Mouse (Mus musculus): ENCODE measurements around the gene Rab31.
A peak's percentile ranks its signal among the peaks of the same experiment; 100 is the strongest.

Rab31 gene

GRCm38 (mm10) chr17:65700060-65700459 is 72.5 kb downstream of the Rab31 start:
- no peak for DNase-seq

- peak; percentile 82 for DNase-seq
Measured at GRCm38 (mm10) chr17:65697791-65698463, 74.6 kb downstream of the Rab31 start.

DNA sequence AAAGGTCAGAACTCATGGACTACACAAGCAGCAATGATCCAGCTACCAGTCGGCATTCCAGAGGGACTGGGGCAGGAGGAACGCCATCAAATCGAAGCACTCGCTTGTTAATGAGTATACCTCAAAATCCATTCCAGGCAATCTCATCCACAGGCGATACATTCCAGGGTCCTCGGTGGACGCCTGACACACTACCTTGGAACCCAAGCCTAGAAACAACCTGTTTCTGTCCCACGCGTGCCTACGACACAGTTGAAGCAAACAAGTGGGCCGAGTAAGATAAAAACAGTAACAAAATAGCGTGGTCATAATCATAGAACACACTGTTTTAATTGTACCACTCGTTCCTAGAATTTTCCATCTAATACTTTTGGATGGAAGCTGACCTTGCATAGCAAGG is 75.6 kb downstream of the Rab31 start:
- no peak for DNase-seq

DNA sequence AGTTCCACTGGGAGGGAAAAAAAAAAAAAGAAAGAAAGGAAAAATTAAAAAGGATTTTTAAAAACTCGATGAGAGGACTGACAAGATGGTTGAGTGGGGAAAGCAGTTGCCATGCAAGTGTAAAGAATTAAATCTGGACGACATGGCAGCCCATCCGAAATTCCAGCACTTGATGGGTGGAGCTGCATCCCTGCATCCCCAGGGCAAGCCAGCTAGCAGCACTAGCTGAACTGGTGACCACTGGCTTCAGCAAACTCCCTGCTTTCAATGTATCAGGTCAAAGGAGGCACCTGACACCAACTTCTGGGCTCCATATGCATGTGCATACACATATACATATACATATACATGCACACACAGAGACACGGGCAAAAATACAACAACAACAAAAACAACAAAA is 80.3 kb downstream of the Rab31 start:
- no peak for DNase-seq

DNA sequence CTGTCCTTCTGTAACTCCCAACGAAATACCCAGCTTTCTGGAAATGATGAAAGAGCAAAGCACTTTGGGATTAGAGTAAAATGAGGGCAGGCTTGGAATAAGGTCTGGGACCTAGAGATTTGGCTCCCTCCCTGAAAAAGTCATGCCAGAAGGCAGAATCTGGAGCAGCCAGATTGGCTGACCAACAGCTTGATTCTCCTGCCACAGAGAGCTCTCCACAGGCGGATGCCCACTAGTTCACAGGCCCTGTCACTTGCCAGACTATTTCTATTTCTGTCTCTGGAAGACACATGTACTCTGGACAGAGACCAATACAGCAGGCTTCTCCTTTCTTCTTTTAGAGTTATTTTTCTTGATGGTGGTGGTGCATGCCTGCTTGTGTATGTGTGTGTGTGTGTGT is 88.8 kb downstream of the Rab31 start:
- DNase-seq: no peak

DNA sequence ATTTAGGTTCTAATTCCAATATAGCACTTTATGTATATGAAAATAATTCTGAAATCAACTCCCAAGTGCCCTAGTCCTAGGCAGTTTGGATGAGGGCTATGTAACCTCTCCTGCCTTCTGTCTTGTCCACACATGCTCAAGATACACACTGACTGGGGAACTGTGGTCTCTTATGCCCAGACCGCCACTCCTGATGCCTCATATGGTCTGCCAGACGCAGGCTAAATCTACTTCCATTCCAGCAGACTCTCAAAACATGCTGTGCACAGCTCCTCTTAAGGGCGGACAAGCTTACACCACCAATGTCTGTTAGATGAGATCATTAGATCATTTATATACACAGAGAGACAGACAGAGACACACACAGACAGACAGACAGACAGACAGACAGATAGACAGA is 89.2 kb downstream of the Rab31 start:
- DNase-seq: no peak

GRCm38 (mm10) chr17:65682071-65682680 is 90.4 kb downstream of the Rab31 start:
- DNase-seq: no peak

DNA sequence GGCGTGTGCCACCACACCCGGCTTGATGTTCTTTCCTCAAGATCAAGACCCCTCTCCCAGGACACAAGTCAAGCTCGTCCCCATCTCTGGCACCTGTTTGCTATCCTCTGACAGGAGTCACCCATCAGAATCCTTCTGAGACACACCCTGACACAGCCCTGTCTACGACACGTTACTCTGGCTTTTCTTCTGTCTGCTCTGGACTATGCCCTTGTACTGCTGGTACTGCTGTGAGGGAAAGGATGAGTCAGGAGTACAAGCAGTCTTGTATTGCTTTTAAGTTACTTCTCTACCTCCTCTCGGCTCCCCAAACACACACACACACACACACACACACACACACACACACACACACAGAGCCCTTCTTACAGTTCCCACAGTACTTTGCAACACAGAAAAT is 91.0 kb downstream of the Rab31 start:
- no peak for DNase-seq

DNA sequence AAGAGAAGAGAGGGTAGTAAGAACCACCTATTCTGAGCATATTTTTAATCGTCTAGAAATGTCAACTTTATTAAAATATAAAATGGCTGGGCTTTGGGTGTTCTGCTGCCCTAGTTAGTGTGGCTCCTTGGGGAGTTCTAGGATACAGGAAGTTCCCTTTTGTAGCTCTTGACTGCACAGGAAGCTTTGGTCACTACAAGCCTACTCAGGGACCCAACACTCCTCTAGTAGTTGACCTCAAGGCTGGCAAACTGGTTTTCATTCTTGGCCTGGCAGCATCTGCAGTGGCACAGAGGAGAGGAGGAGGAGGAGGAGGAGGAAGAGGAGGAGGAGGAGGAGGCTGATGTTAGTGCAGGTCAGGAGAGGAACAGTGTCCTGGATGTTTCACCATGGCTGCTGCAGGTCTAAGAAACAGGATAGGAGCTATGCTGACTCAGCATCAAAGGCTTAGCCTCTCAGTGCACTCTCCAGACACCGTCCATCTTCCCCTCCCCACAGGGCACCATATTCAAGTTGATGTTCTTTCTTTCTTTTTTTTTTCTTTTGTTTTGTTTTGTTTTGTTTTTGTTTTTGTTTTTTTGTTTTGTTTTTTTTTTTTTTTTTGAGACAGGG is 91.6 kb downstream of the Rab31 start:
- no peak for DNase-seq

DNA sequence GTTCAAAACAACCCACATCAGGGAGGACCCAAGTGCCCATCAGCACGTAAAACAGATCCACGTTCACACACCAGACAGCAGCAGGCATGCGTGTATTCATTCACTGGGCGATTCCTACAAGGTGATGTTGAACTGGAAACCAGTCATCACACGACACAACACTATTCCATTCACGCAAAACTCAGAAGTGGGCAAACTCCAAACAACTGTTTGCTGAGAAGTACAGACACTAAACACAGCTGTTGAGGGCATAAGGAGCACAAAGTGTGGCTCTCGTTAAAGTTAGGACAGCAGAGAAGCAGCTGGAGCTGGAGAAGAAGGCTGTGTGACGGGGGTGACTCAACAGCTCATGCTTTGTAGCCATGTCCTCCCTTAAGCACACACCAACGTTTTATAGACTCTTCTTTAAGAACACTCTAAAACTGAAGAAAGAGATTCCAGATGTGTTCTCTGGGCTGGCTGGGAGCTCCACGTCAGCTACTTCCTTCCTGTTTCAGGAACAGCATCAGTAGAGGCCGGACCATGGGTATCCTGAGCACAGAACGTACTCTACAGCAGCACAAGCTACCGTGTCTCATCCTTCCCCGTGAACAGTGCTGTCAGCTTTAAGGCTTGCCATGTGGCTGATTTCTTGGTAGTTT is 92.6 kb downstream of the Rab31 start:
- DNase-seq: peak; percentile 32

- no peak for DNase-seq
Measured at GRCm38 (mm10) chr17:65677742-65678141, 94.8 kb downstream of the Rab31 start.

- DNase-seq: no peak
Measured at GRCm38 (mm10) chr17:65676536-65676935, 96.0 kb downstream of the Rab31 start.

GRCm38 (mm10) chr17:65675985-65676384 is 96.6 kb downstream of the Rab31 start:
- DNase-seq: no peak

DNA sequence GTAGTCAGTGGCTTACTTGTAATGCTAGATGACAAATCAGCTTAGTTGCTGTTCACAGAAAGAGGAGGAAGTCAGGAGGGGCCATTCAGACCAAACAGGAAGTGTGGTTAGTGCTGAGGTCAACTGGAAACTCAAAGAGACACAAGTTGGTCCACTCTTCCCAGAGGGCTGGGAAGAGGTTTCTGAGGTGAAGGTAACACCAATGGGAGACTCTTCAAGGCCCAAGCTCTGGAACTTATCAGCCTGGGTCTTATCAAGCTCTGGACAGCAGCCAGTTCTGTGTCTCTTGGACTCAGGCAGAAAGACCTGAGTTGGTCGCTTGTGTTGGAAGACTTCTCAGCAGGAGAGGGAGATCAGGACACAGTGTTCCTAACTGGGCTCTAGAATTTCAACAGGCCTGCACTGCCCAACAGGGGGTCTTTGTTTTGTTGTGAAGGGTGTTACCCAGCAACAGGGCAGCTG is 97.8 kb downstream of the Rab31 start:
- DNase-seq: peak; percentile 25

DNA sequence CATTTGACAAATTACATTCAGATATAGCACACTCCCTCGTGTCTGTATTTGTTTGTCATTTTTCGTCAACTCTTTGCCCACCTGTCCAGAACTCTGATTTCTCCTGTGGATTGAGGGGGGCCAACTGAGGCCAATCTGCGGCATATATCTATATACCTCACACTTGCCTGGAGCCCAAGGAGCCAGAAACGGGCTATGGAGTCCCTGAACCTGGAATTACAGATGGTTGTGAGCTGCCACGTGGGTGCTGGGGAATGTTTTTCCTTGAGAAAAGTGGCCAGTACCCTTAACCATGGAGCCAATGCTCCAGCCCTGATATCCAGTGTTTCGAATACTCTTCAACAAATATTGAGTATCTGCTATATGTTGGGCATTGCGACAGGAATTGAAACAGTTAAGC is 99.6 kb downstream of the Rab31 start:
- DNase-seq: no peak

- DNase-seq: no peak
Measured at GRCm38 (mm10) chr17:65669061-65669460, 103.5 kb downstream of the Rab31 start.

DNA sequence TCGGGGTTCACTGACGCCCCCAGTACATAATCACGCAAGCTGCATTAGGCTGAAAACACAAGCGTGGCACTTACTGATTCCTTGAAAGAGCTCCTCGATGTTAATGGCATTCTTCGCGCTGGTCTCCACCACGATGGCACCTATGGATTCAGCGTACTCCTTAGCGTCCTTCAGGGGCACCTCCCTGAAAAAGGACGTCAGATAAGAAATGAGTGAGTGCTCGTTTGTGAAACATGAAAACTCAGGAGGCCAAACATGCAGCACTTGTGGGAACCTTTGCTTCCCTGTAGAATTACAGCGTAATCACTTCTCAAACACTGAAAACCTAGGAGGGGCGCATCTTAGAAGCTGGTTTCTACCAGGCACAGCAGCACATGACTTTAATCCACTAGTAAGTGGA is 104.8 kb downstream of the Rab31 start:
- DNase-seq: no peak

GRCm38 (mm10) chr17:65666388-65667161 is 106.0 kb downstream of the Rab31 start:
- peak; percentile 74 for DNase-seq

DNA sequence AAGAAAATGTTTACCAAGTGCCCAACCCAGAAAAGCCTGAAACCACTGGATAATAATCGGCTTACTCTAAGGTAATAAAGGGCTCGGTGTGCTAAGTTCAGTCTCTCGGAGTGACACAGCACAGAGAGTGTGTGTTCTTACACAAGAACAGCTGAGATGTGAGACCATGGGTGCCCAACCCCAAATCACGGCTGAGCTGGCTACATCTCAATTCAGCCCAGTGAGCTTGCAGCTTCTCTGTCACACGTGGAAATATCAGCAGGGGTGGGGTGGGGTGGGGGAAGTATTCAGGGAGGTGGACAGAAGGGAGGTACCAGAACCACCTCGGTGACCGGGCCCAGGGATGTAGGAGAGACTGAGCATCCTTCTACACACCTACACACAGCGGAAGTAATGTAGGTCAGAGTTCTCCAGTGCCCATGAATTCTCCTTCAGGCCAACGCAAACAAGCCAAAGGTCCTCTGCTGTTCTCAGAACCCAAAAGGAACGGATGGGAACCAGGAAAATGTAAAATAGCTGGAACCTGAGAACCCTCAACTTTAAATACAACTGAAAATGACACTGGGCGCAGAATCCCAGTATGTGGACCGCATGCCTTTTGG is 106.7 kb downstream of the Rab31 start:
- no peak for DNase-seq

GRCm38 (mm10) chr17:65663329-65664078 is 109.0 kb downstream of the Rab31 start:
- no peak for DNase-seq

- DNase-seq: no peak
Measured at GRCm38 (mm10) chr17:65662662-65663061, 109.9 kb downstream of the Rab31 start.

DNA sequence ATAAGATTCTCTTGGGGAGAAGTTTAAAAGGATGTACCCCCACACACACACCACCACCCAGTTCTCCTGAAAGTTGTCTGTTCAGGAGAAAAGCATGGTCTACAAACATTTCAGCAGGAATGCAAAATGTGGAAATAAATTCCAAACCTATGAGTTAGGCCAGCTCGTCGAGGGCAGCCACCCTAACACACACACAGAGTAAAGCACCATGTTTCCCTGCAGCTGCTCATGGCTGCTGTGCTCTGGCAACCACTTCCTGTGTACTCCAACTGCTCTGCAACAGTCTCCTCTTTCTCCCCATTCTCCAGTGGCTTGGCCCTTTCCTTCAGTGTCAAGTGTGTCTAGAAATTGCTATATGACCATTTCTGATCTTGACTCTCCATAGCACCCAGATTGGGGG is 114.1 kb downstream of the Rab31 start:
- no peak for DNase-seq
